Mouse (Mus musculus) layer of hippocampus, adult 9-10 months (tissue): ENCODE data around the gene Btn1a1.

Experiments
- DNase-seq: peaks from one replicate; pipeline ENCODE4 v3.0.0; 2022; ENCODE audit warnings: low spot score

Btn1a1 gene

GRCm38 (mm10) chr13:23483153-23483552 lies 17.5 kb upstream of the Btn1a1 start:
- DNase-seq, result no peak

DNA sequence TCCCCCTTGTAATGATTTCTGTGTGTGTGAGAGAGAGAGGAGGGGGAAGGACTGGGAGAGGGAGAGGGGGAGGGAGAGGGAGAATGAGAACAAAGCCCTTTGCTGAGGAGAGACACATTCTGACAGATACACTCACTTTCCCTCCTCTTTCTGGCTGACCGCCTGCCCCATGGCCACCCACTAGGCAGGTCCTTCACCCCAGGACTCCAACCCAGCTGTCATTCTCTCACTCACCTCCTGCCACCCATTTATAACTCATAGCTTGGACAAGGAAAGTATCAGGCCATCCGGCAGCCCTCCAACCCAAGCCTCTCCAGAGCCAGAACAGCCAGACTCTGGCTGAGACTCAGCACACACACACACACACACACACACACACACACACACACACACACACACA lies 10.0 kb upstream of the Btn1a1 start:
- DNase-seq, result no peak

- peak; percentile 64 for DNase-seq
Measured at GRCm38 (mm10) chr13:23466911-23467310, 1.2 kb upstream of the Btn1a1 start.

DNA sequence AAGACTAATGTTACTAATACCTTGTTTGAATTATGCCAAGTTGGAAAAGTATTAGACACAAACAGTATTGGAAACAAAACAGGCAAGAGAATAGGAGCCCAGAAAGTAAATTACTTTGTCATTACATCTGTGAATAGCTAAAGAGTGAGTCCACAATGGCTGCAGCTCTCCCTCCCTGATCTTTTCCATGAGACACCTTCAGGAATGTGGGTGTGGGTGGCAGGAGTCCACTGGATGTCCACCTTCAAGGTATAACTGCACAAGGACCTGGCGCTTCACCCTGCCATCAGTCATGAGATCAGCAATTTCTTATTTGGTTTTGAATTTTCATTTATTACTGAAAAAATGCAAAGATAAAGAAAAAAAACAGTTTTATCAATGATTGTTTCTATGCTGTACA lies 605 bp upstream of the Btn1a1 start:
- no peak for DNase-seq

DNA sequence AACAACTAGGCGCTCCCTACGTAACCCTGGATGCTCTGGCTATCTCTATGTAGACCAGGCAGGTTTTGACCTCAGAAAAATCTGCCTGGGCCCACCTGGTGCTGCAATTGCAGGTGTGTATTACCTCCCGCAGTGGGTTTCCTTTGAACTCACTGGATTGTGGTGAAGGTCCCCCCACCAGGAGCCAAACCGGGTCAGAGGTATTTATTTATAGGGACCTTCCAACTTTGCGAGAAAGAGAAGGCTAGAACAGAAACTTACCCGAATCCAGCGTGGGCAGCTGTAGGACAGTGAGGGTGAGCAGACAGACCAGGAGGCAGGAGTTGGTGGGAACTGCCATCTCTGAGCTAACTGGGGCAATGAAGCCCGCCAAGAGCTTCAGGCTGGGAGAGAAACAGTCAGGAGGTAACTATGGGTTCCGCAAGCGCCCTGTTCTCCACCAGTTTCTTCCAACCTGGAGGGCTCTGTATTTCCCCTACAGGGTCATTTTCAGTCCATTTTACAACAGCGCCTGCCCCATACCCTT lies 797 bp downstream of the Btn1a1 start:
- DNase-seq, result no peak

GRCm38 (mm10) chr13:23464224-23464637 lies 1.5 kb downstream of the Btn1a1 start:
- no peak for DNase-seq

DNA sequence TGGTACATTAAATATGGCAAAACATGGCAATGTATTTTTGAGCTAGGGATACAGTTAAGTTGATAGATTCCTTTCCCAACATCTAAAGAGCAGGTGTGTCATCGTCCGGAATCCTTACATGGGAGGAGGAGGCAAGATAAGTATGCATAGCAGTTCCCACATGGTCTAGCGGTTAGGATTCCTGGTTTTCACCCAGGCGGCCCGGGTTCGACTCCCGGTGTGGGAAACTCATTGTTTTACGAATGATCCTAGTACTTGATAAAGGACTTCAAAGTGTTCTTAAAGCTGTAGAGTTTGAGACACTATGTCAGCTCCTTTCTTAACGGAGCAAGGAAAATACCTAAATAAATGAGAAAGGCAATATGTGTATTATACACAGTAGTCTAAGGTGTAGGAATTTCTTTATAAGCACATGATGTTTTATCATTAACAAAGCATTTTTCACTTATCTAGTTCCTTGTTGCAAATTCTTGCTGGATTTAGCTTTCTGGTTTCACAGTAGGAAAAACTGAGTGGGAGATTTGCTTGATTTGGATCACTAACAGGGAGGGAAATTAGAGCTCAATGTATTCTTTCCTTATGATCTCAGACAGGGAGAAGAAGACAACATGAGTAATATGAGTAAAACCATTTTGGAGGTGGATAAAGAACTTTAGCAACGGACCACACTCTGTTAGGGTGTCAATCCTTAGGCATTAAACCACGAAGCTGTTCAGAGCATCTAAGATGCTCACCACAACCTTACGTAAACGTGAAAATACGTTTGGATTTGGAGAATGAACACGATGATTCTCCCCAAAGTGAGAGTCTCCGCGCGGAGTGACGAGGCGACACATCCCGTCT lies 2.1 kb downstream of the Btn1a1 start:
- DNase-seq, result peak; percentile 71

DNA sequence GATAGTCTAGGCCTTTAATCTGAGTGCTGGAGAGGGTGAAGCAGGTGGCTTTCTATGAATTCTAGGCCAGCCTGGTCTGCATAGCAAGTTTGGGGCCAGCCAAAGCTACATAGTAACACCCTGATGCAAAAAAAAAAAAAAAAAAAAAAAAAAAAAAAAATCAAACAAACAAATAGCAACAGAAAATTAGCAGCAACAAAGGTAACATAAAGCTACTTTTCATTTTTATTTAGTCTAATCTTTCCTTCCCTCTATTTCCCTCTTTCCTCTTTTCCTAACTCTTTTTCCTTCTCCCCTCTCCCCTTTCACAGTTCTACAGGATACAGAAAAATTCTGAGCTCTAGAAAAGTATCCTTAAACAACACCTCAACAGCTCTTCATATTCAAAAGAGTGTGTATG lies 3.0 kb downstream of the Btn1a1 start:
- no peak for DNase-seq

GRCm38 (mm10) chr13:23462063-23462462 lies 3.6 kb downstream of the Btn1a1 start:
- DNase-seq, result no peak

- no peak for DNase-seq
Measured at GRCm38 (mm10) chr13:23459264-23459846, 6.3 kb downstream of the Btn1a1 start.

- no peak for DNase-seq
Measured at GRCm38 (mm10) chr13:23453926-23454325, 11.8 kb downstream of the Btn1a1 start.

GRCm38 (mm10) chr13:23453362-23453862 lies 12.3 kb downstream of the Btn1a1 start:
- DNase-seq, result no peak

DNA sequence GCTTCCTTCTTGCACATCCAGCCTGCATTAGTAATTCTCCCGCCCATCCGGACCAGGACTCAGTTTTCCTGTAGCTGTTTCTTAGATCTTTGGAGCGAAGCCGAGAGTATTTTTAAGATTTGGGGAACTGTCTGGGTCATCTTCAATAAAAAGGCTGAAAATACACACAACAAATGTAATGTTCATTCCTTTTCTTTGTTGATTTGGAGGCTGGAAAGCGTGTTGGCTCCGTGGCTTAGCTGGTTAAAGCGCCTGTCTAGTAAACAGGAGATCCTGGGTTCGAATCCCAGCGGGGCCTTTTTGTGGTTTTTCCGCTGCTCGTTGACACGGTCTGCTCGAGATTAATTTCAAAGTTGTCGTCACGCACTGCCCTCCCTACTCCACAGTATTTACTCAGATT lies 15.3 kb downstream of the Btn1a1 start:
- peak; percentile 89 for DNase-seq

DNA sequence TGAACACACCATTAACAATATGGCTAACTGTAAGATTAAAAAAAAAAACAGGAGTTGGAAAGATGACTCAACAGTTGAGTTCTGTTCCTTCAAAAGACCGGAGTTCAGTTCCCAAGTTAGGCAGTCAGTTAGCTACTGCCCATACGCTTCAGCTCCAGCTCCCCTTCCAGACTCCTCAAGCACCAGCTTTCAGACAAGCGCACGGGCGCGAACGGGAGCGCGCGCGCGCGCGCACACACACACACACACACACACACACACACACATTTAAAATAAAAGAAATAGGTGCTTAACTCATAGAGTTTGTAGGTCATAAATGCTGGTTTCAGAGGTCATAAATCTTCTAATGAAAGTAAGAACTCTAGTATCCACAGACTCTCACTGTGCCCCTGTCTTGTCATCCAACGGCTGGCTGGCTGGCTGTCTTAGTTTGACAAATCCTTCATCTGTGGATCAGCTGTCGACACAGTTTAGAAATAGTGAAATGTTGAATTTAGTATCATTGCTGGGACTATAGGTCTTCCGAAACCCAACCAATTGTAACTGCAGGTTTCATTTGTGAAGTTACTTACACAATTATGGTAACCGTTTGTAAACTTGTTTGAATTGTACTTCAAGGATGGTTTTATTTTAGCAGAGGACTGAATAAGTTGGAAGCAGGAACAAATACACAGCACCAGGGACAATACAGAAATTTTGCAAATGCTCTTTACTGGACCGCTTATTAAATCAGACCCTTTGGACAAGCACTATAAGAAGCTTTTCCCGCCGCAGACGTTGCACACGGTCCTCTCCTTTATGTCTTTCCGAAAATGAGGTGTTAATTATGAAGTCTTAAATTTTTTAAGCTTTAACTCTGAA lies 16.2 kb downstream of the Btn1a1 start:
- no peak for DNase-seq

- no peak for DNase-seq
Measured at GRCm38 (mm10) chr13:23448758-23449157, 16.9 kb downstream of the Btn1a1 start.

- DNase-seq, result peak; percentile 95
Measured at GRCm38 (mm10) chr13:23446498-23446952, 19.2 kb downstream of the Btn1a1 start.

DNA sequence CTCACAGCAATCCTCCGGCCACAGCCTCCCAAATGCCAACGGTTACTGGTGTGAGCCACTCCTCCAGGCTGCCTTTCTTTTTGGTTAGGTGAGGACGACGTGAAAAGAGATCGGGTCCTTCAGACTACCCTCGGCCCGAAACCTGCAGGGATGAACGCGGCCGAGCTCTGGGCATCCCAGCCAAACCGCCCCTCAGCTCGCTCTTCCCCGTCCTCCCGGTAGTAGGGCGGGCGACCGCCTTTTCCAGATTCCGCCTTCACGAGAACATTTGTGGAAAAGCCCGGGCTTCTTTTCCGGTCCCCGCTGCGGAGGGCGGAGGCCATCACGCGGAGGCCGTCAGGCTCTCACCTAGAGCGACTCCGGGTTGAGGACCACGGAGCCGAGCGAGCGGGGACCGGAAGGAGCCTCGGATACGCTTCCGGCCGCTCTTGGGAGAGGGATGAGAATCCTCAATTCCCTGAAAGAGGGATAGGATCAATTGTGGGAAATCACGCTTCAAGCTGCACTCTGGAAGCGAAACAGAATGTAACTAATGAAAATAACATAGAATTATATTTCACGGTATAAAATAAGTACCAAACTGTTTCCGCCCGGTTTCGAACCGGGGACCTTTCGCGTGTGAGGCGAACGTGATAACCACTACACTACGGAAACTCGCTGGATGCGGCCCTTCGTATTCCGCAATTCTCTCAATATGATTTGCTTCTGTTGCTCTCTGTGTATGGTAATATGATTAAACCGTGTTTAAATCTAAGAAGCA lies 20.0 kb downstream of the Btn1a1 start:
- DNase-seq, result peak; percentile 98

- no peak for DNase-seq
Measured at GRCm38 (mm10) chr13:23445156-23445555, 20.5 kb downstream of the Btn1a1 start.

GRCm38 (mm10) chr13:23444451-23444850 lies 21.2 kb downstream of the Btn1a1 start:
- DNase-seq, result no peak

DNA sequence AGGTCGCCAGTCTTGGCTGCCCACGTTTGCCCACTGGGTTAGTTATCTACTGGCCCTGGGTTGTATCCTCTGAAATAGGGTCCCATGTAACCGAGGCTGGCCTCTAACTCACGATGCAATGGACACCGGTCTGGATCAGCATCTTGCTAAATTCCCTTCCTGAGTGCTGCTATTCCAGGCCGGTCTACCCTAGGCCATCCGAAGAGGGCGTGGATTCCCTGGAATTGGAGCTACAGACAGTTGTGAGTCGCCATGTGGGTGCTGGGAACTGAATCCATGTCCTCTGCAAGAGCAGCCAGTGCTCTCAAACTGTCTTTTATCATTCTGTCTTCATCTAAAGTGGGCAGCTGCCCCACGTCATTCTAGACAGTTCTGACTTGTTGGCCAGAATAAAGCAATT lies 25.8 kb downstream of the Btn1a1 start:
- DNase-seq, result no peak

- DNase-seq, result no peak
Measured at GRCm38 (mm10) chr13:23438521-23438920, 27.2 kb downstream of the Btn1a1 start.
